ENCODE assay signal across 8 mouse cellular contexts in the genomic region with DNA sequence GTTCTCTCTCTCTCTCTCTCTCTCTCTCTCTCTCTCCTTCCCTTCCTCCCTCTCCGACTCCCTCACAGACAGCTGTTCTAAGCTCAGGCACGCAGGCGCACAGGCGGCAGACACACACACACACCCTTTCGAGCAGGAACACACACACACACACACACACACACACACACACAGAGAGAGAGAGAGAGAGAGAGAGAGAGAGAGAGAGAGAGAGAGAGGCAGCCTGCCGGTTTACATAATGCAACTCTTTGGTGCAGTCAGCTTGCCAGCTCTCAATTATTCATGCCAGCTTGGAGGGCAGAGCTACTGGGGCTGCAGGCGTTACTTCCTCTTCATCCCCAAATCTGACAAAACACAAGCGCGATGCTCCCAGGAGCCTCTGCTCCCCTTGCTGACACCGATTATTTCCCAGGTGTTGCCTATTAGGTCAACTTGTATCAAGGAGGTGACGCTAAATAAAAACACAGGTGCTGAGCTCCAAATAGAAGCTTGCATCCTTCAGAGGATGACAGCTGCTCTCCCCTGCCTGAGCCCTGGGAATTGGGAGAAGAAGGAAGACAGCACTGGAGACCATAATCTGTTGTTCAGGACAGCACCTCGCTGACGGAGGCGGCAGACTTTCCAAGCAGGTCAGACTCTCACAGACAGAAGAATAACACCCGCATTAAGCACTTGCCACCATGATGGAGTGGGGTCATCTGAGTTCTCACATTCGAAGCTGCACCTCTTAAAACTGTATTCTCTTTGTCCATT.
DNase-seq lines count a peak whose midpoint lies in the region; ATAC-seq and TF ChIP-seq lines count a peak whose summit lies in the region.

No protein-coding gene starts in this region.

- H3K4me3 ChIP-seq in kidney, embryonic 15.5 days (replicated peaks), result peak overlapping the region; percentile 34
- H3K4me3 ChIP-seq in embryonic facial prominence, embryonic 12.5 days, result peak overlapping the region; percentile 30
- H3K4me3 ChIP-seq in heart, postnatal 0 days (ENCODE audit: low read depth, low read length), result peak overlapping the region; percentile 35

- DNase-seq in kidney, adult 9 months, result no peak
- DNase-seq in heart, postnatal 0 days (ENCODE audit: low spot score), result peak; percentile 33
- peak; percentile 74 to 80 for DNase-seq in layer of hippocampus, postnatal 36 days
- peak; percentile 26 to 68 for DNase-seq in lung, postnatal 4 days
- DNase-seq in right cerebral cortex, postnatal 25 days, result peak; percentile 76
- DNase-seq in thymus, postnatal 10 days (ENCODE audit: low spot score in 2 of 2), result no peak

- H3K9me3 ChIP-seq in kidney, embryonic 15.5 days (replicated peaks), result no peaks in the 10 kb centered on the region
- no peaks in the 10 kb centered on the region for H3K9me3 ChIP-seq in embryonic facial prominence, embryonic 12.5 days
- no peaks in the 10 kb centered on the region for H3K9me3 ChIP-seq in heart, postnatal 0 days (replicated peaks; ENCODE audit: control insufficient read depth, low read length)

- 11% methylated on average over 16 of the region's 16 CpGs for WGBS in kidney, embryonic 15.5 days
- 17% methylated on average over 16 of the region's 16 CpGs for WGBS in embryonic facial prominence, embryonic 12.5 days
- whole genome bisulfite sequencing in heart, postnatal 0 days, result 14% methylated on average over 16 of the region's 16 CpGs

- no peaks in the 10 kb centered on the region for H3K27me3 ChIP-seq in kidney, embryonic 15.5 days
- no peaks in the 10 kb centered on the region for H3K27me3 ChIP-seq in embryonic facial prominence, embryonic 12.5 days
- no peaks in the 10 kb centered on the region for H3K27me3 ChIP-seq in heart, postnatal 0 days (ENCODE audit: control insufficient read depth, insufficient read depth, low read length)

- ATAC-seq in kidney, embryonic 15.5 days (replicated peaks; ENCODE audit: low FRiP score), result peak; percentile 72
- peak; percentile 71 for ATAC-seq in embryonic facial prominence, embryonic 12.5 days (ENCODE audit: insufficient number of reproducible peaks, insufficient read depth, low FRiP score, low TSS enrichment)
- ATAC-seq in heart, postnatal 0 days (ENCODE audit: insufficient read depth, low read depth), result peak; percentile 59; the same call in 1 of the 2 replicates

- no peaks in the 10 kb centered on the region for H3K36me3 ChIP-seq in kidney, embryonic 15.5 days
- H3K36me3 ChIP-seq in embryonic facial prominence, embryonic 12.5 days, result no peaks in the 10 kb centered on the region
- H3K36me3 ChIP-seq in heart, postnatal 0 days (replicated peaks; ENCODE audit: control insufficient read depth, insufficient read depth, low read length), result no peaks in the 10 kb centered on the region

- no peak for TF ChIP-seq CTCF in heart, postnatal 0 days (IDR thresholded peaks at IDR 0.05; ENCODE audit: low read depth)

- peak overlapping the region; percentile 60 for H3K4me2 ChIP-seq in kidney, embryonic 15.5 days
- peak overlapping the region; percentile 56 for H3K4me2 ChIP-seq in embryonic facial prominence, embryonic 12.5 days (replicated peaks)
- peak overlapping the region; percentile 62 for H3K4me2 ChIP-seq in heart, postnatal 0 days (ENCODE audit: low read depth, low read length)

- no peak for TF ChIP-seq EP300 in heart, postnatal 0 days (IDR thresholded peaks at IDR 0.05; ENCODE audit: low read depth)

- peaks cover 23% of the 10 kb centered on the region for H3K4me1 ChIP-seq in kidney, embryonic 15.5 days
- H3K4me1 ChIP-seq in embryonic facial prominence, embryonic 12.5 days, result peaks cover 26% of the 10 kb centered on the region
- peaks cover 22% of the 10 kb centered on the region for H3K4me1 ChIP-seq in heart, postnatal 0 days (ENCODE audit: control insufficient read depth, insufficient read depth)

- peak overlapping the region; percentile 7 for H3K9ac ChIP-seq in kidney, embryonic 15.5 days
- peak overlapping the region; percentile 5; the same call in 1 of the 2 replicates for H3K9ac ChIP-seq in embryonic facial prominence, embryonic 12.5 days
- no peak overlapping the region; the same call in 1 of the 2 replicates for H3K9ac ChIP-seq in heart, postnatal 0 days (replicated peaks; ENCODE audit: low read depth, low read length)

- H3K27ac ChIP-seq in kidney, embryonic 15.5 days, result peak overlapping the region; percentile 37; the same call in 1 of the 2 replicates
- H3K27ac ChIP-seq in embryonic facial prominence, embryonic 12.5 days, result peak overlapping the region; percentile 30; the same call in 1 of the 2 replicates
- no peak overlapping the region for H3K27ac ChIP-seq in heart, postnatal 0 days (ENCODE audit: low read depth)

Comparison
In these comparisons a context has a peak if more than half of its experiments do, and no peak if none do; other contexts are left out.
1. DNase-seq: peak in heart, postnatal 0 days (single experiment), layer of hippocampus, postnatal 36 days (2 of 2), lung, postnatal 4 days (2 of 2) and right cerebral cortex, postnatal 25 days (single experiment); none in kidney, adult 9 months (single experiment) and thymus, postnatal 10 days (0 of 2).
2. Peak in every context shown above with its lines, with median percentiles within 50 percentile points of each other: ATAC-seq, H3K4me2 ChIP-seq and H3K4me3 ChIP-seq.